Mouse (Mus musculus) retina, embryonic 14.5 days (tissue): ENCODE data around the gene Aak1.
"Not testable (repeated sequence)": the region's sequence is repeated elsewhere in the genome, so short reads cannot be mapped to it uniquely, and the experiment has no call there.

Experiments used
- DNase-seq: peaks from one replicate; pipeline ENCODE4 v3.0.0-alpha.2; 2015; ENCODE audit warnings: low spot score

Gene Aak1

GRCm38 (mm10) chr6:87018874-87019273, 169.6 kb downstream of the Aak1 start:
- no peak for DNase-seq

DNA sequence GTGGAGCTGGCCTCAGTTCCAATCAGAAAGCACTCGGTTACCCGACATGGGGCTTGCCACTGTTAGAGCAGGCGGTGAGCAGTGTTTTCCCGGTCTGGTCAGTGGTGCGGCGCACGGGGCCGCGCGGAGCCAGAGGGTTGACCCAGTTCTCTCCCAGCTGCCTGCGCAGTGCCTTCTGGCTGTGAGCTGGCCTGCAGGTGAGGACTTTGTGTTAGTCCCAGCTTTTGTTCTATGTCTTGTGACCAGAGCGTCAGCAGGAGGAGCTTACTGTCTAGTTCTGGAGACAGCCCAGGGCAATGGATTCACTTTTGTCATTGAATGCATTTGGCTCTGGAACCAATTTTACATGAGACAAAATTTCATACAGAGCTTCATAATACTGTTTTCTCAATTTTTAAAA, 172.5 kb downstream of the Aak1 start:
- DNase-seq: no peak

- DNase-seq: no peak
Measured at GRCm38 (mm10) chr6:87026980-87027379, 177.7 kb downstream of the Aak1 start.

DNA sequence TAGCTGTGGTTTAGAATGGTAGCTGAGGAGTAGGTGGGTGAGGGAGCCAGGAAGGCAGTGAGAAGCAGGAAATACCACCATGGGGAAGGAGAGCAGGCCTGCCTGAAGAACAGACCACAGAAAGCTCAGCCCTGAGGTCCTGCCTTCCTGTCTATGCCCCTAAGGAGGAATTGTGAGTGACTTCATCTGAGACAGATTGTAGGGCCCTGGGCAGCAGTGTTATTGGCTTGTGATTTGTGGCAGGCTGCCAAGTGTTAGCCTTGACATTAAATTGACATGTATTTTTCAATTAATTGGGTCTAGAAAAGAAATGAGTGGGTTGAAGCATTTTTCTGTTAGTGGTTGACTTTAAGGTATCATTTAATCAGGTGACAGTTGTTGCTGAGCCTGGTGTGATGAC, 179.6 kb downstream of the Aak1 start:
- no peak for DNase-seq

GRCm38 (mm10) chr6:87031310-87031709, 182.0 kb downstream of the Aak1 start:
- not testable (repeated sequence) for DNase-seq

GRCm38 (mm10) chr6:87032401-87032800, 183.1 kb downstream of the Aak1 start:
- DNase-seq: no peak

DNA sequence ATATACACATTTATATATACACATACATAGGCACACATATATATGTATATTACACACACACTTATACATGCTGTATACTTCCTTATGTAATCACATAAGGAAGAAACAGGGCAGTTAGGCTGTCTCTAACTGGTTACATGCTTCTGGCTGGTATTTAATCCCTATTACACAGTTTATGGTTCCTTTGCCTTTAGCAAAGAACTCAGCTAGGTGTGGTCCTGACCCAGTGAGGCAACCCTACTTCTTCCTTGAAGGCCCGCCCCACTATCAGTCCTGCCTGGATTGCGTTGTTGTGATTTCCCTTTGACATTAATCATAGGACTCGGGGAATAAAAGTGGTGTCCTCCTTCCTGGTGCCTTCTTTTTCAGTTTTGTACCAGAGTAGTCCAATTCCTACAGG, 185.1 kb downstream of the Aak1 start:
- DNase-seq: no peak

DNA sequence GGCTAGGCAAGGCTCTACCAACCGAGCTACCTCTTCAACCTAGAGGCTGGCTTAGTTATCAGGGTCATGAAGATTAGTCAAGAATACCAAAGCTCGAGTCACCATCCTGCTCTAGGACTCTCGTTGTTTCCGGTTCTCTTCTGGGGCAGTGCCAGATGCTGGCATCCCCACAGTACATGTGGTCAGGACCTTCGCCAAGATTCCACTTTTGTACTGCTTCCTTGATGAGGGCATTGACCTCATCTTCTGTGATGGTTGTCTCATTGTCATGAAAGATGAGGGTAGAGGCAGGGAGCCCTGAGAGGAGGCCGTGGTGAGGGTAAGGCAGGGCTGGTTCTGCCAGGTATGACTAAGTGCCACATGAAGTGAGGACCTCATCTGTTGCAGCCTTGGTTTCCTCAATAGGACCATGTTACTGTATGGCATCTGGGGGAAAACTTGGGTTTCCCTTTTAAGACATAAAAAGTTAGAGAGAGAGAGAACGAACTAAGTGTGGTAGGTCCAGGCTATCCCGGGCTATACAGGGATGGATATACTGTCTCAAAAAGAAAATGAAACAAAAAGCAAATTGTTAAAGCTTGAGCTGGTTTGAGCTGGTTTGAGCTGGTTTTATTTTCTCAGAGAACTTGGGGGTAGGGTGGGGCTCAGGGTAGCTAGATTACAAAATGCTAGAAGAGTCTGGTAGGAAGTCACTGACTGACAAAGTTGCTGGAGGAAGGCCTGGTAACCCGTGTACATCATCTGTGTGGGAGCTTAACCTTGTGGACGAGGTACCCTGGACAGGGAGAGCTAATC, 188.7 kb downstream of the Aak1 start:
- DNase-seq: no peak

GRCm38 (mm10) chr6:87039161-87039560, 189.8 kb downstream of the Aak1 start:
- DNase-seq: no peak

- DNase-seq: no peak
Measured at GRCm38 (mm10) chr6:87040971-87041370, 191.7 kb downstream of the Aak1 start.

DNA sequence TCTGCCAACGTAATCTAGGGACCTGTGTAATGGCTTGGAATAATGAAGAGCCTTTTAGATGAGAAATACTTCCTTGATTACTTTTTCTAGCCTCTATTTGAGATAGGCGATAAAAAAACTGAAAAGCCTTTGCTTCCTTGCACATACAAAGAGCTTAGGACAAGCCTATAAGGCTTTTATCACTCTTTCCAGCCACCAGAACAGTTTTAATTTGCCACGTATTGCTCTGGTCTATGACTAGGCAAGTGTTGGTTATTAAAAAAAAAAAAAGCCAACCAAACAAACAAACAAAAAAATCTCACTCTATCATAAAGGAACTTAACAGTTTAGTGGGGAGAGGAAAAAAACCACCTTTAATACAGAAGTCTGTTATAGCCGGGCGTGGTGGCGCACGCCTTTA, 192.1 kb downstream of the Aak1 start:
- DNase-seq: no peak

DNA sequence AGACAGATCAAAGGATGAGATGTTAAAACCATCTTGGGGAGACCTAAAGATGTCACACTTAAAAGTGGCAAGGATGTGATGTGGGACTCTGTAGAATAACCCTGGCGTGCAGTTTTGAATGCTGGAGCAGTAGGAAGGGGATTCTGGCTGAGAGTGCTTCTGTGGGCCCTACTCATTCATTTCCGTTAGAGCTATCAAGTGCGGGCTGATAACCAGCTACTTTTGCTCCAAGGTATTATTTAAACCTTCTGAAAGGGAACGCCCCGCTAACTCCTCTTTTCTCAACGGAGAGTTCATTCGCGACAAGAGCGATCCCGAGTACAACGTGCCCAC, 192.7 kb downstream of the Aak1 start:
- no peak for DNase-seq

GRCm38 (mm10) chr6:87042337-87043130, 193.2 kb downstream of the Aak1 start, which contains the start of gene Gfpt1:
Gene Gfpt1 (plus strand): TSS chr6:87042846.
- DNase-seq: peak; percentile 93

- no peak for DNase-seq
Measured at GRCm38 (mm10) chr6:87043131-87043516, 193.8 kb downstream of the Aak1 start.

DNA sequence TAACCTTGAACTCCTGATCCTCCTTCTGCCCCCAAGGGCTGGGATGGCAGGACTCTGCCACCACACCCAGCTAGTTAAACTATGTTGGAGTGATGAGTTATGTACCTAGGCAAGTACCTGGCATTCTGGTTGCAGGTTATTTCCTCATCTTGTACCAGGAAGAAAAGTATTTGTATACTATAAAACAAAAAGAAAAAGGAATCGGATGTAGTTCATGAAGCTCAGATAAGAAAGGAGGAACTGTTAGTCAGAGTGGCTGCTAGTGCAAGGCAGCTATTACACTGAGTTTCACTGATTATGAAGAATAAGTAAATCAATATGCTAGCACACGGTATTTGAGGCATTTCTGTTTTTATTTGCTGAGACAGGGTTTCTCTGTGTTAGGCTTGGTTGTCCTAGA, 195.6 kb downstream of the Aak1 start:
- DNase-seq: no peak

- no peak for DNase-seq
Measured at GRCm38 (mm10) chr6:87045507-87045906, 196.2 kb downstream of the Aak1 start.

GRCm38 (mm10) chr6:87048712-87049111, 199.4 kb downstream of the Aak1 start:
- not testable (repeated sequence) for DNase-seq

DNA sequence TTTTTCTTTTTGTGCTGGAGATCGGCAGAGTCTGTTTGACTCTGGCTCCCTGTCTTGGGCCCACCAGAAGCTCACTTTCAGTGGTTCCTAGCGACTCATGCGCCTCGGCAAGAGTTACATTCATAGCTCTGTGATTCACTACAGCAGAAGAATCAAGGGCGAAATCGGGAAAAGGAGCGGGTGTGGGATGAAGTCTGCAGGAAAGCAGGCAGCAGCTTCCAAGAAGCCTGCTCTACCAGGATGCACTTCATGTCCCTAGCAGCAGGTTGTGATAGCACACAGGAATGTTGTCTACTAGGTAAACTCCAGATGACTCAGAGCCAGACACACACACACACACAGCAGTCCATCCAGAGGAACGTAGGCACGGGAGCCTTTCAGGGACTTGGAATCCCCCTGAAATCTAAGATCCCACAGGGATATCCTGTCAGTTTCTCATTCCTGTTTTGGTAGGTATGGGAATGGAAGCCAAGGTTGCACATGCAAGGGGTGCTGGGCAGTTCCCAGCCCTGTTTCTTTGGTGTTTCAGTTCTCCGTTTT, 202.6 kb downstream of the Aak1 start:
- DNase-seq: no peak
